ENCODE assay signal across 12 mouse cellular contexts in genomic region chr13:83075320-83075877, GRCm38 (mm10).
DNase-seq lines count a peak whose midpoint lies in the region; ATAC-seq and TF ChIP-seq lines count a peak whose summit lies in the region.
"Had no signal": no experiment of that assay in that cellular context is flagged by ENCODE, and none has a peak within 500 bp of the region (broad histone marks: within the 10 kb centered on the region; RNA-seq: fewer than 3 reads in every experiment).

No protein-coding gene starts in this region.

- TF ChIP-seq POLR2A in MEL (IDR thresholded peaks at IDR 0.05; ENCODE audit: control insufficient read depth in 1 of 2, insufficient read depth in 1 of 2, low read depth in 1 of 2, low read length in 2 of 2, poor library complexity in 1 of 2): no peak
- no peak for TF ChIP-seq POLR2A in brain, embryonic 14.5 days (IDR thresholded peaks at IDR 0.05; ENCODE audit: borderline replicate concordance, extremely low read depth, insufficient read depth, insufficient read length, poor library complexity, severe bottlenecking)

- H3K4me2 ChIP-seq in limb, embryonic 13.5 days (replicated peaks): no peak overlapping the region
- H3K4me2 ChIP-seq in intestine, embryonic 15.5 days (replicated peaks): no peak overlapping the region
- H3K4me2 ChIP-seq: neural tube, embryonic 12.5 days had no signal

- no peak overlapping the region for H3K27ac ChIP-seq in limb, embryonic 13.5 days
- no peak overlapping the region for H3K27ac ChIP-seq in limb, embryonic 10.5 days
- H3K27ac ChIP-seq in MEL (ENCODE audit: control insufficient read depth, low read depth, low read length): no peak overlapping the region
- no peak overlapping the region for H3K27ac ChIP-seq in intestine, embryonic 15.5 days
- H3K27ac ChIP-seq: neural tube, embryonic 12.5 days had no signal

- H3K27me3 ChIP-seq in limb, embryonic 13.5 days: no peaks in the 10 kb centered on the region
- no peaks in the 10 kb centered on the region for H3K27me3 ChIP-seq in limb, embryonic 10.5 days (ENCODE audit: low read depth, poor library complexity, severe bottlenecking)
- H3K27me3 ChIP-seq in MEL (ENCODE audit: control insufficient read depth in 1 of 2, insufficient read depth in 2 of 2, low read length in 2 of 2): no peaks in the 10 kb centered on the region
- H3K27me3 ChIP-seq in intestine, embryonic 15.5 days (replicated peaks): no peaks in the 10 kb centered on the region
- H3K27me3 ChIP-seq: neural tube, embryonic 12.5 days had no signal

- TF ChIP-seq CTCF in MEL (IDR thresholded peaks at IDR 0.05 in 2 of 3, conservative IDR thresholded peaks at IDR 0.05 in 1 of 3; ENCODE audit: control insufficient read depth in 1 of 3, insufficient read depth in 1 of 3, low read depth in 2 of 3, low read length in 3 of 3, poor library complexity in 1 of 3, severe bottlenecking in 1 of 3): peak in 1 of 3 experiments; percentile 30; a peak in 1 of 6 replicates
- no peak for TF ChIP-seq CTCF in brain, embryonic 14.5 days (IDR thresholded peaks at IDR 0.05; ENCODE audit: borderline replicate concordance, extremely low read depth, insufficient read depth, insufficient read length)

- no peaks in the 10 kb centered on the region for H3K79me2 ChIP-seq in MEL (ENCODE audit: control insufficient read depth, insufficient read depth, low read length, poor library complexity)

- ATAC-seq in limb, embryonic 13.5 days (ENCODE audit: low FRiP score, low read depth): peak; percentile 44
- ATAC-seq in megakaryocyte, adult 5-6 weeks (ENCODE audit: poor library complexity, severe bottlenecking): peak; percentile 67
- ATAC-seq in intestine, embryonic 15.5 days: no peak
- ATAC-seq: intestine, embryonic 16.5 days had no signal

- no peak for DNase-seq in limb, embryonic 10.5 days (ENCODE audit: low spot score)
- DNase-seq in MEL (ENCODE audit: low read depth, low spot score): peak; percentile 22
- DNase-seq in brain, embryonic 14.5 days (ENCODE audit: low read depth): peak; percentile 11
- DNase-seq in urinary bladder, adult 2 months (ENCODE audit: low spot score): no peak
- DNase-seq in neural tube, embryonic 10.5 days (ENCODE audit: extremely low spot score, low spot score): no peak
- DNase-seq: adrenal gland, adult 2 months had no signal

- H3K9ac ChIP-seq in limb, embryonic 13.5 days: no peak overlapping the region
- H3K9ac ChIP-seq in MEL (ENCODE audit: control insufficient read depth, low read depth, low read length, poor library complexity, severe bottlenecking): no peak overlapping the region
- H3K9ac ChIP-seq in intestine, embryonic 15.5 days: no peak overlapping the region
- H3K9ac ChIP-seq: neural tube, embryonic 12.5 days had no signal

- WGBS in limb, embryonic 13.5 days: 69% methylated on average over 7 of the region's 7 CpGs
- 72% methylated on average over 7 of the region's 7 CpGs for WGBS in limb, embryonic 10.5 days
- WGBS in intestine, embryonic 15.5 days: 61% methylated on average over 7 of the region's 7 CpGs

- H3K4me3 ChIP-seq in limb, embryonic 13.5 days: no peak overlapping the region
- H3K4me3 ChIP-seq in limb, embryonic 10.5 days: no peak overlapping the region
- no peak overlapping the region for H3K4me3 ChIP-seq in MEL (ENCODE audit: control insufficient read depth in 1 of 2, insufficient read depth in 1 of 2, low read depth in 2 of 2, low read length in 2 of 2)
- no peak overlapping the region for H3K4me3 ChIP-seq in intestine, embryonic 15.5 days (replicated peaks)
- H3K4me3 ChIP-seq: neural tube, embryonic 12.5 days had no signal

- peak; percentile 36 for TF ChIP-seq RAD21 in MEL (IDR thresholded peaks at IDR 0.05; ENCODE audit: low read depth, low read length)

- no peaks in the 10 kb centered on the region for H3K9me3 ChIP-seq in limb, embryonic 13.5 days
- H3K9me3 ChIP-seq in limb, embryonic 10.5 days (replicated peaks): no peaks in the 10 kb centered on the region
- no peaks in the 10 kb centered on the region for H3K9me3 ChIP-seq in MEL (replicated peaks; ENCODE audit: insufficient read depth, low read length)
- H3K9me3 ChIP-seq in intestine, embryonic 15.5 days: no peaks in the 10 kb centered on the region
- H3K9me3 ChIP-seq: G1E; neural tube, embryonic 12.5 days had no signal

- TF ChIP-seq EP300 in MEL (IDR thresholded peaks at IDR 0.05; ENCODE audit: low read depth in 1 of 2, low read length in 2 of 2): no peak

- no peaks in the 10 kb centered on the region for H3K36me3 ChIP-seq in limb, embryonic 13.5 days
- H3K36me3 ChIP-seq in limb, embryonic 10.5 days: no peaks in the 10 kb centered on the region
- peaks cover 0 to 22% of the 10 kb centered on the region in 2 experiments; a peak in 2 of 4 replicates for H3K36me3 ChIP-seq in MEL (ENCODE audit: control insufficient read depth in 1 of 2, insufficient read depth in 2 of 2, low read length in 2 of 2)
- no peaks in the 10 kb centered on the region for H3K36me3 ChIP-seq in intestine, embryonic 15.5 days
- H3K36me3 ChIP-seq: G1E; neural tube, embryonic 12.5 days had no signal

- H3K4me1 ChIP-seq in limb, embryonic 13.5 days: no peaks in the 10 kb centered on the region
- H3K4me1 ChIP-seq in limb, embryonic 10.5 days: no peaks in the 10 kb centered on the region
- peaks cover 7 to 10% of the 10 kb centered on the region in 2 experiments for H3K4me1 ChIP-seq in MEL (ENCODE audit: control insufficient read depth in 1 of 2, insufficient read depth in 2 of 2, low read length in 2 of 2)
- H3K4me1 ChIP-seq in intestine, embryonic 15.5 days (replicated peaks): no peaks in the 10 kb centered on the region
- H3K4me1 ChIP-seq: neural tube, embryonic 12.5 days had no signal

TF ChIP-seq in MEL, 35 proteins besides CTCF, POLR2A, EP300 and RAD21:
- TF ChIP-seq ETS1 (IDR thresholded peaks at IDR 0.05; ENCODE audit: low read depth, low read length): no peak
- TF ChIP-seq MAZ (IDR thresholded peaks at IDR 0.05; ENCODE audit: low read depth, low read length): no peak
- TF ChIP-seq USF1 (IDR thresholded peaks at IDR 0.05; ENCODE audit: low read depth, low read length): no peak
- no peak for TF ChIP-seq MXI1 (IDR thresholded peaks at IDR 0.05; ENCODE audit: low read depth, low read length)
- no peak for TF ChIP-seq NRF1 (IDR thresholded peaks at IDR 0.05; ENCODE audit: insufficient read depth, low read depth, low read length, poor library complexity, severe bottlenecking)
- peak; percentile 43 for TF ChIP-seq SMC3 (IDR thresholded peaks at IDR 0.05; ENCODE audit: low read depth, low read length)
- no peak for TF ChIP-seq TAL1 (IDR thresholded peaks at IDR 0.05; ENCODE audit: low read length)
- no peak for TF ChIP-seq SIN3A (IDR thresholded peaks at IDR 0.05; ENCODE audit: low read length)

Comparison
In these comparisons a context has a peak if more than half of its experiments do, and no peak if none do; other contexts are left out.
1. DNase-seq: peak in MEL (single experiment) and brain, embryonic 14.5 days (single experiment); none in limb, embryonic 10.5 days (single experiment), urinary bladder, adult 2 months (single experiment) and neural tube, embryonic 10.5 days (single experiment).